Mouse (Mus musculus): Measurements from ENCODE around the gene Sec14l3.

- TF ChIP-seq CTCF (conservative IDR thresholded peaks at IDR 0.05; ENCODE audit: low read length): no peak
- TF ChIP-seq NANOG (IDR thresholded peaks at IDR 0.05; ENCODE audit: borderline replicate concordance, low read length): no peak
- no peak for TF ChIP-seq POU5F1 (IDR thresholded peaks at IDR 0.05; ENCODE audit: borderline replicate concordance, low read length)
Observed at GRCm38 (mm10) chr11:4035116-4035892, 29.3 kb upstream of the Sec14l3 start.

All from E14TG2a.4 (cell line).